Mouse (Mus musculus) MEL (cell line): ENCODE measurements around the gene Myo1h. TPM values are rescaled to one million over a fixed set of nuclear protein-coding genes. Genes with fewer than 3 reads are reported as not detected.

ENCODE experiments used
- DNase-seq: peaks from one replicate; pipeline ENCODE4 v3.0.0; 2011; ENCODE audit warnings: low read depth, low spot score
- H3K27ac ChIP-seq: 2 replicates; pipeline ENCODE4 v1.5.1; 2012; ENCODE audit warnings: low read depth, mild to moderate bottlenecking, control low read depth, low read length, moderate library complexity; ENCODE audit not compliant: control insufficient read depth
- H3K27me3 ChIP-seq, 2 experiments: fragments of 150-350 bp in 1 of 2; sonication (generic) in 1 of 2; 2 replicates each; pipeline ENCODE4 v1.6.1; 2012; ENCODE audit warnings: low read length in 2 of 2, mild to moderate bottlenecking in 2 of 2, improper control_type of control experiment in 1 of 2, moderate library complexity in 1 of 2; ENCODE audit not compliant: insufficient read depth in 2 of 2, control insufficient read depth in 1 of 2
- H3K36me3 ChIP-seq, 2 experiments: 2 replicates each; pipeline ENCODE4 v1.6.1; 2012 to 2014; ENCODE audit warnings: low read length in 2 of 2, improper control_type of control experiment in 1 of 2, inconsistent platforms in 1 of 2, mild to moderate bottlenecking in 1 of 2; ENCODE audit not compliant: insufficient read depth in 2 of 2, control insufficient read depth in 1 of 2
- H3K4me1 ChIP-seq, 2 experiments: fragments of 150-350 bp in 1 of 2; sonication (generic) in 1 of 2; 2 replicates each; pipeline ENCODE4 v1.6.1; 2012; ENCODE audit warnings: low read length in 2 of 2, improper control_type of control experiment in 1 of 2, mild to moderate bottlenecking in 1 of 2; ENCODE audit not compliant: insufficient read depth in 2 of 2, control insufficient read depth in 1 of 2
- H3K4me3 ChIP-seq, 2 experiments: fragments of 150-350 bp in 1 of 2; sonication (generic) in 1 of 2; 2 replicates each; pipeline ENCODE4 v1.5.1; 2012; ENCODE audit warnings: low read depth in 2 of 2, low read length in 2 of 2, mild to moderate bottlenecking in 2 of 2, moderate library complexity in 2 of 2, control low read depth in 1 of 2, improper control_type of control experiment in 1 of 2; ENCODE audit not compliant: control insufficient read depth in 1 of 2, insufficient read depth in 1 of 2
- H3K79me2 ChIP-seq: 2 replicates; pipeline ENCODE4 v1.6.1; 2012; ENCODE audit warnings: mild to moderate bottlenecking, low read length, moderate library complexity; ENCODE audit not compliant: control insufficient read depth, poor library complexity, insufficient read depth
- H3K9ac ChIP-seq: 2 replicates; pipeline ENCODE4 v1.6.1; 2012; ENCODE audit warnings: low read depth, mild to moderate bottlenecking, control low read depth, low read length, moderate library complexity; ENCODE audit not compliant: control insufficient read depth, poor library complexity, severe bottlenecking
- H3K9me3 ChIP-seq: fragments of 150-350 bp; sonication (generic); replicated peaks from 2 replicates; pipeline ENCODE4 v1.6.1; 2012; ENCODE audit warnings: mild to moderate bottlenecking, low read length, improper control_type of control experiment, moderate library complexity; ENCODE audit not compliant: insufficient read depth
- CHD2 ChIP-seq: IDR thresholded peaks from 2 replicates; pipeline ENCODE4 v1.6.1; 2011; ENCODE audit warnings: low read length, improper control_type of control experiment
- E2F4 ChIP-seq: IDR thresholded peaks from 2 replicates; pipeline ENCODE4 v1.6.1; 2011; ENCODE audit warnings: low read depth, low read length, improper control_type of control experiment, borderline replicate concordance
- ELF1 ChIP-seq: IDR thresholded peaks from 2 replicates; pipeline ENCODE4 v1.6.1; 2014; ENCODE audit warnings: low read depth, mild to moderate bottlenecking, inconsistent platforms, low read length, improper control_type of control experiment, moderate library complexity
- GABPA ChIP-seq: IDR thresholded peaks from 2 replicates; pipeline ENCODE4 v1.6.1; 2012; ENCODE audit warnings: low read depth, mild to moderate bottlenecking, inconsistent platforms, low read length, improper control_type of control experiment, moderate library complexity
- GATA1 ChIP-seq: IDR thresholded peaks from 2 replicates; pipeline ENCODE4 v1.6.1; 2011; ENCODE audit warnings: low read depth, low read length, improper control_type of control experiment
- HCFC1 ChIP-seq: IDR thresholded peaks from 2 replicates; pipeline ENCODE4 v1.6.1; 2012; ENCODE audit warnings: low read depth, mild to moderate bottlenecking, inconsistent platforms, low read length, improper control_type of control experiment, moderate library complexity
- KAT2A ChIP-seq: conservative IDR thresholded peaks from 2 replicates; pipeline ENCODE4 v1.6.1; 2012; ENCODE audit warnings: low read depth, low read length, improper control_type of control experiment, inconsistent platforms
- MXI1 ChIP-seq: IDR thresholded peaks from 2 replicates; pipeline ENCODE4 v1.6.1; 2011; ENCODE audit warnings: mild to moderate bottlenecking, low read depth, low read length, improper control_type of control experiment
- MYB ChIP-seq: IDR thresholded peaks from 2 replicates; pipeline ENCODE4 v1.6.1; 2011; ENCODE audit warnings: mild to moderate bottlenecking, low read depth, low read length, improper control_type of control experiment
- NELFE ChIP-seq: IDR thresholded peaks from 2 replicates; pipeline ENCODE4 v1.6.1; 2011; ENCODE audit warnings: low read depth, low read length, improper control_type of control experiment
- NRF1 ChIP-seq: IDR thresholded peaks from 2 replicates; pipeline ENCODE4 v1.6.1; 2014; ENCODE audit warnings: low read depth, mild to moderate bottlenecking, inconsistent platforms, low read length, improper control_type of control experiment, moderate library complexity; ENCODE audit not compliant: poor library complexity, insufficient read depth, severe bottlenecking
- POLR2A ChIP-seq, 2 experiments: IDR thresholded peaks; 2 replicates each; pipeline ENCODE4 v1.6.1; 2011 to 2012; ENCODE audit warnings: low read length in 2 of 2, mild to moderate bottlenecking in 2 of 2, control low read depth in 1 of 2, improper control_type of control experiment in 1 of 2, low read depth in 1 of 2, moderate library complexity in 1 of 2; ENCODE audit not compliant: control insufficient read depth in 1 of 2, insufficient read depth in 1 of 2, poor library complexity in 1 of 2
- POLR2AphosphoS2 ChIP-seq: IDR thresholded peaks from 2 replicates; pipeline ENCODE4 v1.6.1; 2011; ENCODE audit warnings: low read length, improper control_type of control experiment
- POLR2AphosphoS5 ChIP-seq: IDR thresholded peaks from 2 replicates; pipeline ENCODE4 v1.6.1; 2012; ENCODE audit warnings: low read depth, borderline replicate concordance, mild to moderate bottlenecking, inconsistent platforms, low read length, moderate library complexity, mixed read lengths
- RAD21 ChIP-seq: IDR thresholded peaks from 2 replicates; pipeline ENCODE4 v1.6.1; 2011; ENCODE audit warnings: mild to moderate bottlenecking, low read depth, low read length, improper control_type of control experiment
- SIN3A ChIP-seq: IDR thresholded peaks from 2 replicates; pipeline ENCODE4 v1.6.1; 2012; ENCODE audit warnings: low read length, improper control_type of control experiment, inconsistent platforms
- SMC3 ChIP-seq: IDR thresholded peaks from 2 replicates; pipeline ENCODE4 v1.6.1; 2011; ENCODE audit warnings: low read depth, low read length, improper control_type of control experiment
- TAL1 ChIP-seq: IDR thresholded peaks from 2 replicates; pipeline ENCODE4 v1.6.1; 2012; ENCODE audit warnings: mild to moderate bottlenecking, inconsistent platforms, low read length, moderate library complexity, mixed read lengths
- TBP ChIP-seq: IDR thresholded peaks from 2 replicates; pipeline ENCODE4 v1.8.0; 2011; ENCODE audit warnings: low read depth, low read length, improper control_type of control experiment
- USF1 ChIP-seq: IDR thresholded peaks from 2 replicates; pipeline ENCODE4 v1.6.1; 2014; ENCODE audit warnings: low read depth, mild to moderate bottlenecking, inconsistent platforms, low read length, improper control_type of control experiment, moderate library complexity
- USF2 ChIP-seq, 2 experiments: IDR thresholded peaks; 2 replicates each; pipeline ENCODE4 v1.6.1; 2011 to 2012; ENCODE audit warnings: improper control_type of control experiment in 2 of 2, low read length in 2 of 2, borderline replicate concordance in 1 of 2, inconsistent platforms in 1 of 2, low read depth in 1 of 2, mild to moderate bottlenecking in 1 of 2; ENCODE audit not compliant: insufficient read depth in 1 of 2
- ZKSCAN1 ChIP-seq: IDR thresholded peaks from 2 replicates; pipeline ENCODE4 v1.6.1; 2012; ENCODE audit warnings: low read depth, mild to moderate bottlenecking, inconsistent platforms, low read length, improper control_type of control experiment, moderate library complexity
- ZNF384 ChIP-seq: IDR thresholded peaks from 2 replicates; pipeline ENCODE4 v1.6.1; 2012; ENCODE audit warnings: low read depth, mild to moderate bottlenecking, inconsistent platforms, low read length, improper control_type of control experiment
- polyA plus RNA-seq, 2 experiments: library from polyadenylated mRNA; stranded (reverse) in 1 of 2; unstranded in 1 of 2; fragments of >175 nt in 1 of 2; fragments of >200 nt in 1 of 2; gene quantifications; 2 replicates each; pipeline versions ENCODE4 v1.2.1 to v1.2.4; 2012; ENCODE audit warnings: low replicate concordance in 2 of 2, low read depth in 1 of 2; ENCODE audit not compliant: insufficient read length in 2 of 2, insufficient read depth in 1 of 2, missing spikeins in 1 of 2
- total RNA-seq: library from RNA; depleted of rRNA; stranded (reverse); fragments of 300-350 nt; gene quantifications from 2 replicates; pipeline ENCODE4 v1.2.3, GENCODE M21; 2012

Myo1h gene
- total and polyA plus RNA-seq, 3 experiments, result 0.33 to 4.6 TPM; not detected in 1

- TF ChIP-seq NRF1 (no peak), SIN3A (no peak), RAD21 (no peak), CHD2 (no peak), MXI1 (no peak), ELF1 (no peak), NELFE (no peak), TBP (no peak), USF2 (IDR thresholded peaks at IDR 0.05; ENCODE audit: borderline replicate concordance in 1 of 2, insufficient read depth in 1 of 2, low read depth in 1 of 2, low read length in 2 of 2) (no peak), GABPA (no peak), ZKSCAN1 (no peak), MYB (no peak), KAT2A (no peak), USF1 (no peak), HCFC1 (no peak), POLR2AphosphoS2 (no peak), GATA1 (no peak)
- TF ChIP-seq, all 39 proteins: peak for 0
- Histone ChIP-seq H3K27ac (no peak overlapping the region), H3K4me1 (no peaks in the 10 kb centered on the region), H3K27me3 (no peaks in the 10 kb centered on the region), H3K9ac (no peak overlapping the region), H3K9me3 (no peaks in the 10 kb centered on the region), H3K79me2 (no peaks in the 10 kb centered on the region), H3K36me3 (no peaks in the 10 kb centered on the region; a peak in 1 of 4 replicates), H3K4me3 (no peak overlapping the region)
- no peak for DNase-seq
Measured at GRCm38 (mm10) chr5:114410429-114410828, 121.5 kb downstream of the Myo1h start.

- no peak for TF ChIP-seq POLR2A (IDR thresholded peaks at IDR 0.05; ENCODE audit: control insufficient read depth in 1 of 2, insufficient read depth in 1 of 2, low read depth in 1 of 2, low read length in 2 of 2, poor library complexity in 1 of 2)
- no peak for TF ChIP-seq ZKSCAN1
- no peak for TF ChIP-seq POLR2AphosphoS5
- TF ChIP-seq SMC3, result no peak
- no peak for TF ChIP-seq TAL1
- no peak for TF ChIP-seq E2F4
- no peak for TF ChIP-seq ZNF384
- TF ChIP-seq POLR2AphosphoS2, result no peak
- no peak for TF ChIP-seq HCFC1
- no peak for TF ChIP-seq MYB
- no peak overlapping the region for H3K9ac ChIP-seq
- H3K27me3 ChIP-seq, result no peaks in the 10 kb centered on the region
- no peak for DNase-seq
- no peaks in the 10 kb centered on the region; a peak in 1 of 4 replicates for H3K36me3 ChIP-seq
- no peak overlapping the region for H3K4me3 ChIP-seq
- no peaks in the 10 kb centered on the region for H3K79me2 ChIP-seq
- no peak overlapping the region for H3K27ac ChIP-seq
- no peaks in the 10 kb centered on the region for H3K9me3 ChIP-seq
- no peaks in the 10 kb centered on the region for H3K4me1 ChIP-seq
Measured at GRCm38 (mm10) chr5:114412361-114412998, 123.5 kb downstream of the Myo1h start.
